9 mouse cellular contexts compared by ENCODE assay signal in the genomic region with DNA sequence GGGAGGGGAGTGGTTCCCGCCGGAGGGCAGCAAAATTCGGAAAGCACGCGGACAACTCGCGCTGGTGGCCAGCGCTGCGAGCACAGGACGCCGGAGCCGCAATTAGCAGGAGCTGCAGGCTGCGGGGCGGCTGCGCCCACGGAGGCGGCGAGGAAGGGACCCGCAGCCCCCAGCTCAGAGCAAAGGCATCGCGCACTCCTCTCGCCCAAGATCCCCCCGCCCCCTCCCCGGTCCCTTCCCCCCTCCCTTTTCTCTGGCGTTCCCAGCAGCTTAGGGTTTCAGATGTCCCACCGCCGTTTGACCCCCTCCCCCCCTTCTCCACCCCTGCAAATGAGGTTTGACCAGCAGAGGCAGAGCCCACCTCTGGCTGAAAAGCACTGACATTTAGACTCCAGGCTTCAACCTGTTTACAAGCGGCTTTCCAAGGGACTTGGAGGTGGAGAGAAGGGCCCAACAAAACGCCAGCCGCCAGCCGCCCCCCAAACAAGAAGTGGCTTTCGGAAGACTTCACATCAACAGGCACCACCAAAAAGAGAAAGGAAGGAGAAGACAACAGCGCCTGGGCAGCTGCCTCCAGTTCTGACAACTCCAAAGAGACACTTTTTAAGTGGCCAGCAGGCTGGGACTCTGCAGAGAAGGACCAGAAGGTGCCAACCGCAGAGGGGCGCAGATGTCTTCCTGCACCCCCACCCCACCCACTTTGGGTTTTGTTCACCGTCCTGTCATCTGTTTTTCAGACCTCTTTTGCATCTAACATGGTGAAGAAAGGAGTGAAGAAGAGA. TPM values are rescaled to one million over a fixed set of nuclear protein-coding genes. Genes with fewer than 3 reads are reported as not detected.
DNase-seq lines count a peak whose midpoint lies in the region; ATAC-seq and TF ChIP-seq lines count a peak whose summit lies in the region.
"Had no signal": no experiment of that assay in that cellular context is flagged by ENCODE, and none has a peak within 500 bp of the region (broad histone marks: within the 10 kb centered on the region; RNA-seq: fewer than 3 reads in every experiment).

No protein-coding gene starts in this region.

- TF ChIP-seq POLR2A in lung, adult 2 months (IDR thresholded peaks at IDR 0.05; ENCODE audit: borderline replicate concordance, extremely low read depth, low read depth, low read length): no peak

- peak overlapping the region; percentile 85 for H3K4me2 ChIP-seq in heart, postnatal 0 days (ENCODE audit: low read depth, low read length)
- H3K4me2 ChIP-seq in limb, embryonic 15.5 days: peak overlapping the region; percentile 86
- H3K4me2 ChIP-seq in neural tube, embryonic 13.5 days: peak overlapping the region; percentile 93

- H3K9ac ChIP-seq in heart, postnatal 0 days (replicated peaks; ENCODE audit: low read depth, low read length): no peak overlapping the region
- peak overlapping the region; percentile 48 for H3K9ac ChIP-seq in limb, embryonic 15.5 days
- peak overlapping the region; percentile 71 for H3K9ac ChIP-seq in neural tube, embryonic 13.5 days

- no peak for ATAC-seq in heart, postnatal 0 days (ENCODE audit: insufficient read depth, low read depth)
- peak; percentile 71; the same call in 1 of the 2 replicates for ATAC-seq in limb, embryonic 15.5 days (ENCODE audit: insufficient number of reproducible peaks, low FRiP score, low TSS enrichment, low read depth)
- ATAC-seq in neural tube, embryonic 13.5 days (ENCODE audit: low read depth): peak; percentile 87

- no peaks in the 10 kb centered on the region for H3K4me1 ChIP-seq in lung, adult 2 months (ENCODE audit: control insufficient read depth, insufficient read depth, low read length)
- no peaks in the 10 kb centered on the region; the same call in 1 of the 2 replicates for H3K4me1 ChIP-seq in heart, postnatal 0 days (ENCODE audit: control insufficient read depth, insufficient read depth)
- H3K4me1 ChIP-seq in limb, embryonic 15.5 days: peaks cover 6% of the 10 kb centered on the region; the same call in 1 of the 2 replicates
- peaks cover 32% of the 10 kb centered on the region for H3K4me1 ChIP-seq in neural tube, embryonic 13.5 days (replicated peaks)

- no peaks in the 10 kb centered on the region for H3K36me3 ChIP-seq in heart, postnatal 0 days (replicated peaks; ENCODE audit: control insufficient read depth, insufficient read depth, low read length)
- H3K36me3 ChIP-seq in limb, embryonic 15.5 days: no peaks in the 10 kb centered on the region
- H3K36me3 ChIP-seq in neural tube, embryonic 13.5 days: no peaks in the 10 kb centered on the region

- peaks cover 27% of the 10 kb centered on the region; the same call in 1 of the 2 replicates for H3K27me3 ChIP-seq in heart, postnatal 0 days (ENCODE audit: control insufficient read depth, insufficient read depth, low read length)
- 0 out of 2 replicates have a peak, but pooled peaks cover 3% of the 10 kb centered on the region for H3K27me3 ChIP-seq in limb, embryonic 15.5 days
- H3K27me3 ChIP-seq in neural tube, embryonic 13.5 days: peaks cover 44% of the 10 kb centered on the region

- DNase-seq in lung, adult 2 months: peak; percentile 6
- DNase-seq in lung, adult 18-20 months: no peak
- peak; percentile 76 for DNase-seq in embryo, embryonic 10.5 days (ENCODE audit: low spot score)
- no peak for DNase-seq in heart, postnatal 0 days (ENCODE audit: low spot score)
- DNase-seq in gastrocnemius, adult 8-10 months (ENCODE audit: low spot score in 2 of 2): no peak
- no peak for DNase-seq in thymus, postnatal 14 days

- 2% methylated on average over 36 of the region's 36 CpGs for WGBS in lung, adult 2 months
- WGBS in heart, postnatal 0 days: under 1% methylated on average over 34 of the region's 36 CpGs
- WGBS in limb, embryonic 15.5 days: under 1% methylated on average over 28 of the region's 36 CpGs
- WGBS in neural tube, embryonic 13.5 days: under 1% methylated on average over 34 of the region's 36 CpGs

- H3K4me3 ChIP-seq in lung, adult 2 months (replicated peaks; ENCODE audit: extremely low read depth, low read depth, low read length): peak overlapping the region; percentile 66
- H3K4me3 ChIP-seq in heart, postnatal 0 days (ENCODE audit: low read depth, low read length): peak overlapping the region; percentile 48
- H3K4me3 ChIP-seq in limb, embryonic 15.5 days: peak overlapping the region; percentile 59
- H3K4me3 ChIP-seq in neural tube, embryonic 13.5 days: peak overlapping the region; percentile 53

- H3K27ac ChIP-seq in heart, postnatal 0 days (ENCODE audit: low read depth): no peak overlapping the region
- H3K27ac ChIP-seq in limb, embryonic 15.5 days: peak overlapping the region; percentile 75
- no peak overlapping the region for H3K27ac ChIP-seq in neural tube, embryonic 13.5 days (replicated peaks)
- H3K27ac ChIP-seq: macrophage had no signal

- no peak for TF ChIP-seq CTCF in lung, adult 2 months (IDR thresholded peaks at IDR 0.05; ENCODE audit: insufficient read depth, low read length)
- TF ChIP-seq CTCF in heart, postnatal 0 days (IDR thresholded peaks at IDR 0.05; ENCODE audit: low read depth): no peak

- no peak for TF ChIP-seq EP300 in heart, postnatal 0 days (IDR thresholded peaks at IDR 0.05; ENCODE audit: low read depth)

- H3K9me3 ChIP-seq in heart, postnatal 0 days (replicated peaks; ENCODE audit: control insufficient read depth, low read length): no peaks in the 10 kb centered on the region
- no peaks in the 10 kb centered on the region for H3K9me3 ChIP-seq in limb, embryonic 15.5 days
- no peaks in the 10 kb centered on the region for H3K9me3 ChIP-seq in neural tube, embryonic 13.5 days

RNA-seq across cellular contexts. Expression of a gene that starts 44.9 kb away (rescaled TPM):
- polyA plus RNA-seq in lung, adult 2 months (2012; rRNA removed): 3.7 and 4.5 TPM in 2 replicates
- not detected in 2 replicates for total RNA-seq in heart, postnatal 0 days (2014; rRNA removed; ENCODE audit: low replicate concordance)
- polyA plus RNA-seq in heart, postnatal 0 days (2015; fragmentation: Nextera tagmentation; extraction: Ambion mirVana): 0.05 and 0.11 TPM in 2 replicates
- polyA plus RNA-seq in limb, embryonic 15.5 days (2015; fragmentation: Nextera tagmentation; extraction: Ambion mirVana): 10.7 and 10.8 TPM in 2 replicates
- 1.3 and 2.2 TPM in 2 replicates for polyA plus RNA-seq in neural tube, embryonic 13.5 days (2015; fragmentation: Nextera tagmentation; extraction: Ambion mirVana)
- total RNA-seq in gastrocnemius, adult 8-10 months (2022): under 1 TPM; 0.29 to 0.67 (median 0.36) TPM
- polyA plus RNA-seq: macrophage had no signal

Comparison
In these comparisons a context has a peak if more than half of its experiments do, and no peak if none do; other contexts are left out.
1. DNase-seq: peak in lung, adult 2 months (single experiment) and embryo, embryonic 10.5 days (single experiment); none in lung, adult 18-20 months (0 of 2), heart, postnatal 0 days (single experiment), gastrocnemius, adult 8-10 months (0 of 2) and thymus, postnatal 14 days (single experiment).
2. Peak in every context shown above with its lines, with median percentiles within 50 percentile points of each other: H3K4me3 ChIP-seq and H3K4me2 ChIP-seq.